Mouse (Mus musculus) Patski (cell line): ENCODE measurements at regions not wholly inside any gene's neighbourhood (a gene's known extent, or its start where the extent isn't known, plus 50 kb on each side); places are given as distances from the start of the nearest gene placed in this dataset.

Source experiments
- ATAC-seq: fragments of 100-300 bp; one replicate; pipeline ENCODE4 v1.8.0; 2021
- CTCF ChIA-PET: fragments of 350-600 bp; sonication (Branson Sonifier 250); formaldehyde crosslinking; loops from one replicate; lab custom pipeline; 2022; ENCODE audit warnings: inconsistent platforms; lab: Charles Lee
- POLR2A ChIA-PET: fragments of 350-600 bp; sonication (Branson Sonifier 250); formaldehyde crosslinking; loops from one replicate; lab custom pipeline; 2022; ENCODE audit warnings: antibody characterized with exemption, inconsistent platforms; lab: Charles Lee
- DNase-seq: peaks from one replicate; pipeline ENCODE4 v3.0.0-alpha.2; 2011; ENCODE audit warnings: low read depth, low spot score
- H3K27me3 ChIP-seq: fragments of 371-371 bp; one replicate; pipeline ENCODE4 v1.5.1; 2021
- CTCF ChIP-seq: fragments of 100-300 bp; IDR thresholded peaks from one replicate; pipeline ENCODE4 v1.5.1; 2021
- in situ Hi-C: fragments of 300-500 bp; cut with MboI; formaldehyde crosslinking; loops from 3 replicates; pipeline ENCODE4 v1.11.1; 2018; ENCODE audit warnings: low pct_unique_long_range_greater_than_20kb, mixed read lengths

GRCm38 (mm10) chr19:45307299-45308275 is 55.9 kb upstream of the Btrc start:
- DNase-seq (no peak), ATAC-seq (no peak)
- ChIA-PET POLR2A (no interaction called here), CTCF (interaction anchor here (0.8 to 2.5 kb wide), 4 partner anchors 9 to 132 kb away, joined by 3 to 10 read pairs (median 4); no protein-coding TSS in a partner anchor)
- H3K27me3 ChIP-seq = peaks cover 67% of the 10 kb centered on the region
- in situ Hi-C loops = loop anchor here (5.0 kb wide), 2 partner anchors 125 to 240 kb away; no protein-coding TSS in a partner anchor
- peak; percentile 53 for TF ChIP-seq CTCF

GRCm38 (mm10) chr19:45308676-45309275 is 54.8 kb upstream of the Btrc start:
- ATAC-seq (no peak), DNase-seq (no peak)
- POLR2A ChIA-PET = interaction anchor here (0.7 kb wide), 1 partner anchor 208 kb away, joined by 4 read pairs; no protein-coding TSS in a partner anchor
- peak; percentile 82 for TF ChIP-seq CTCF
- in situ Hi-C loops = loop anchor here (5.0 kb wide), 2 partner anchors 124 to 239 kb away; no protein-coding TSS in a partner anchor
- H3K27me3 ChIP-seq = peaks cover 60% of the 10 kb centered on the region
- CTCF ChIA-PET = interaction anchor here (0.8 to 2.5 kb wide), 6 partner anchors 8 to 131 kb away, joined by 3 to 10 read pairs (median 3); no protein-coding TSS in a partner anchor

- ChIA-PET POLR2A (no interaction called here), CTCF (no interaction called here)
- DNase-seq = no peak
- ATAC-seq = no peak
- peaks cover 50% of the 10 kb centered on the region for H3K27me3 ChIP-seq
- in situ Hi-C loops = no loop called here
- TF ChIP-seq CTCF = no peak
Observed at GRCm38 (mm10) chr19:45310291-45310881, 53.1 kb upstream of the Btrc start.

GRCm38 (mm10) chr19:45310944-45311603 is 52.5 kb upstream of the Btrc start:
- DNase-seq (no peak), ATAC-seq (no peak)
- POLR2A ChIA-PET = interaction anchor here (0.9 kb wide), 1 partner anchor 160 kb away, joined by 3 read pairs; no protein-coding TSS in a partner anchor
- no peak for TF ChIP-seq CTCF
- H3K27me3 ChIP-seq = peaks cover 43% of the 10 kb centered on the region
- in situ Hi-C loops = no loop called here
- CTCF ChIA-PET = no interaction called here

GRCm38 (mm10) chr19:45311831-45312537 is 51.5 kb upstream of the Btrc start:
- no peak for TF ChIP-seq CTCF
- no peak for ATAC-seq
- no peak for DNase-seq
- CTCF ChIA-PET = no interaction called here
- POLR2A ChIA-PET = interaction anchor here (0.7 to 0.9 kb wide), 2 partner anchors 67 to 159 kb away, joined by 3 read pairs; no protein-coding TSS in a partner anchor
- in situ Hi-C loops = no loop called here
- H3K27me3 ChIP-seq = peaks cover 40% of the 10 kb centered on the region

GRCm38 (mm10) chr19:45312713-45313365 is 50.7 kb upstream of the Btrc start:
- ATAC-seq = no peak
- POLR2A ChIA-PET = interaction anchor here (0.7 kb wide), 1 partner anchor 68 kb away, joined by 3 read pairs; no protein-coding TSS in a partner anchor
- CTCF ChIA-PET = no interaction called here
- no peak for DNase-seq
- peaks cover 36% of the 10 kb centered on the region for H3K27me3 ChIP-seq
- no peak for TF ChIP-seq CTCF
- in situ Hi-C loops = no loop called here
